Mouse (Mus musculus): ENCODE results near the gene Eno1. TPM values are rescaled to one million over a fixed set of nuclear protein-coding genes. Genes with fewer than 3 reads are reported as not detected.

Eno1 gene
- polyA plus RNA-seq, 1 experiment from 2014 or later: 1,728 TPM

GRCm38 (mm10) chr4:150210306-150210705 is 26.2 kb upstream of the Eno1 start:
- no peak overlapping the region for H3K9ac ChIP-seq (ENCODE audit: low read depth, low read length)
- WGBS: 79% methylated on average over 8 of the region's 8 CpGs
- H3K4me2 ChIP-seq (replicated peaks; ENCODE audit: low read depth, low read length): no peak overlapping the region
- no peaks in the 10 kb centered on the region for H3K9me3 ChIP-seq (ENCODE audit: control insufficient read depth, low read length)
- no peak overlapping the region for H3K4me3 ChIP-seq (ENCODE audit: low read length)
- peaks cover 9% of the 10 kb centered on the region; the same call in 1 of the 2 replicates for H3K4me1 ChIP-seq (ENCODE audit: control insufficient read depth, insufficient read depth, low read length)
- no peak overlapping the region for H3K27ac ChIP-seq (ENCODE audit: low read depth, low read length)
- no peaks in the 10 kb centered on the region for H3K36me3 ChIP-seq (ENCODE audit: control insufficient read depth, insufficient read depth, low read length)
- no peaks in the 10 kb centered on the region for H3K27me3 ChIP-seq (ENCODE audit: control insufficient read depth, insufficient read depth, low read length)
- ATAC-seq (ENCODE audit: low FRiP score, low TSS enrichment): no peak

DNA sequence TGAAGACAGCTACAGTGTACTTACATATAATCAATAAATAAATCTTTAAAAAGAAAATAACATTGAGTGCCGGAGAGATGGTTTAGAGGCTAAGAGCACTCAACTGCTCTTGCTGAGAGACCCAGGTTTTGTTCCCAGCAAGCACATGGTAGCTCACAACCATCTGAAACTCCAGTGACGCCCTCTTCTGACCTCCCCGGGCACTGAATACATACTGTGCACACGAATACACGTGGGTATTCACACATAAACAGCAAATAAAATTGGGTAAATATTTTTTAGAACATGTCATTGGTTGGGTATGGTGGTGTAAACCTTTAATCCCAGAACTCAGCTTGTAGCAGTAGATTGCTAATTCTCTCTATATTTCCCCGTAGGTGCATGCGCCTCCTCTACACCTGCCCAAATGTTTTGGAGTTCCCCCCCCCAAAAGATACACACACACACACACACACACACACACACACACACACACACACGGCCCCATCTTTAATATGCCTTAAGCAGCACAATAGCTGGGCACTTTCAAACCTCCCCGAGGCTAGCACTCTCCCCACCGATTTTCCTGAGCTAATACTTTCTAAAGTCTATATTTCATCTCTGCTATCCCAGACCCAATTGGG is 24.5 kb upstream of the Eno1 start:
- WGBS: 57% methylated on average over 10 of the region's 10 CpGs
- peak overlapping the region; percentile 31; the same call in 1 of the 2 replicates for H3K4me3 ChIP-seq (ENCODE audit: low read length)
- H3K9ac ChIP-seq (ENCODE audit: low read depth, low read length): no peak overlapping the region
- H3K27ac ChIP-seq (ENCODE audit: low read depth, low read length): peak overlapping the region; percentile 17; the same call in 1 of the 2 replicates
- no peaks in the 10 kb centered on the region for H3K36me3 ChIP-seq (ENCODE audit: control insufficient read depth, insufficient read depth, low read length)
- H3K4me2 ChIP-seq (replicated peaks; ENCODE audit: low read depth, low read length): peak overlapping the region; percentile 56
- no peaks in the 10 kb centered on the region for H3K9me3 ChIP-seq (ENCODE audit: control insufficient read depth, low read length)
- no peaks in the 10 kb centered on the region for H3K27me3 ChIP-seq (ENCODE audit: control insufficient read depth, insufficient read depth, low read length)
- peaks cover 9% of the 10 kb centered on the region; the same call in 1 of the 2 replicates for H3K4me1 ChIP-seq (ENCODE audit: control insufficient read depth, insufficient read depth, low read length)
- ATAC-seq (ENCODE audit: low FRiP score, low TSS enrichment): no peak; the same call in 1 of the 2 replicates

DNA sequence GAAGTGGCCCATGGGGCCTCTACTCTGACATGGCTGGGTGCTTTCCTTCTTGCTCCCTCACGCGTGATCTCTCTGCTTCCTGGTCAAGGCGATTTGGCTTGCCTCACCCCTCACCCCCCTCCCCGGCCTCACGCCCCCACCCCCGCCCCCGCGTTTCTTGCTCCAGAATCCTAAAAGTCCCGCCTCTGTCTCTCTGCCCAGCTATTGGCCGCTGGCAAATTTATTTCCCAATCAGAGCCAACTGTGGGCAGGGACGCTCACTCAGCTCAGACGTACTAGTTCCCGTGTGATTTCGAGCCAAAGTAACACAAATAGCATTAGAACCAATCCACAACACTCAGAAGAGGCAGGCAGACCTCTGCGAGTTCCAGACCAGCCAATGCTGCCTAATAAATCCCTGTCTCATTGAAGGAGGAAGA is 24.0 kb upstream of the Eno1 start:
- WGBS: 2% methylated on average over 15 of the region's 15 CpGs
- Histone ChIP-seq H3K27ac (ENCODE audit: low read depth, low read length) (peak overlapping the region; percentile 17), H3K27me3 (ENCODE audit: control insufficient read depth, insufficient read depth, low read length) (no peaks in the 10 kb centered on the region), H3K9me3 (ENCODE audit: control insufficient read depth, low read length) (no peaks in the 10 kb centered on the region), H3K36me3 (ENCODE audit: control insufficient read depth, insufficient read depth, low read length) (no peaks in the 10 kb centered on the region), H3K9ac (ENCODE audit: low read depth, low read length) (peak overlapping the region; percentile 34), H3K4me3 (ENCODE audit: low read length) (peak overlapping the region; percentile 31), H3K4me2 (replicated peaks; ENCODE audit: low read depth, low read length) (peak overlapping the region; percentile 56), H3K4me1 (ENCODE audit: control insufficient read depth, insufficient read depth, low read length) (peaks cover 9% of the 10 kb centered on the region; the same call in 1 of the 2 replicates)
- ATAC-seq (ENCODE audit: low FRiP score, low TSS enrichment): peak; percentile 89

- Histone ChIP-seq H3K27me3 (ENCODE audit: control insufficient read depth, insufficient read depth, low read length) (no peaks in the 10 kb centered on the region), H3K36me3 (ENCODE audit: control insufficient read depth, insufficient read depth, low read length) (no peaks in the 10 kb centered on the region), H3K4me2 (replicated peaks; ENCODE audit: low read depth, low read length) (no peak overlapping the region), H3K9ac (ENCODE audit: low read depth, low read length) (no peak overlapping the region), H3K27ac (ENCODE audit: low read depth, low read length) (no peak overlapping the region), H3K9me3 (ENCODE audit: control insufficient read depth, low read length) (no peaks in the 10 kb centered on the region), H3K4me1 (ENCODE audit: control insufficient read depth, insufficient read depth, low read length) (peaks cover 9% of the 10 kb centered on the region; the same call in 1 of the 2 replicates), H3K4me3 (ENCODE audit: low read length) (no peak overlapping the region)
- ATAC-seq (ENCODE audit: low FRiP score, low TSS enrichment): no peak
- WGBS: 40% methylated on average over 5 of the region's 5 CpGs
These were observed 22.6 kb upstream of the Eno1 start for GRCm38 (mm10) chr4:150213910-150214309.

DNA sequence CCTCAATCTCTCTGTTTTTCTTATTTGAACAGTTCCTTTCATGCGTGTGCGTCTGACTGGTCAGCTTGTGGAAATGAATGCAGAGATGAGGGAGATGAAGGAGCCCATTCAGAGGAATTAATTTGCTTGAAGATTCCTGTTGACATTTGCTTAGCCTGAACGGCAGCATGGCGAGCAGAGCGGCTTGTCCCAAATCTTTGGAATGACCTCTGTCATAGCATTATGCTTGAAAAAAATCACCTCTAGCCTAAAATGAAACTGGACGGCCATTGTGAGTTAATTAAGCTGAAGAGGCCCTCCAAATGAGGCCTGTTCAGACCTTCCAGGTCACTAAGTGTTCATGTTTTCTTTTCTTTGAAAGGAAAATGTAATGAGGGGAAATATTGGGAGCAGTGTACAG is 20.1 kb upstream of the Eno1 start:
- Histone ChIP-seq H3K27me3 (ENCODE audit: control insufficient read depth, insufficient read depth, low read length) (no peaks in the 10 kb centered on the region), H3K36me3 (ENCODE audit: control insufficient read depth, insufficient read depth, low read length) (no peaks in the 10 kb centered on the region), H3K4me1 (ENCODE audit: control insufficient read depth, insufficient read depth, low read length) (peaks cover 9% of the 10 kb centered on the region; the same call in 1 of the 2 replicates), H3K9me3 (ENCODE audit: control insufficient read depth, low read length) (no peaks in the 10 kb centered on the region), H3K9ac (ENCODE audit: low read depth, low read length) (no peak overlapping the region), H3K4me3 (ENCODE audit: low read length) (no peak overlapping the region), H3K27ac (ENCODE audit: low read depth, low read length) (no peak overlapping the region), H3K4me2 (replicated peaks; ENCODE audit: low read depth, low read length) (no peak overlapping the region)
- no peak for ATAC-seq (ENCODE audit: low FRiP score, low TSS enrichment)
- 79% methylated on average over 6 of the region's 6 CpGs for whole genome bisulfite sequencing

GRCm38 (mm10) chr4:150217042-150217554 is 19.4 kb upstream of the Eno1 start:
- no peak overlapping the region for H3K4me2 ChIP-seq (replicated peaks; ENCODE audit: low read depth, low read length)
- H3K9ac ChIP-seq (ENCODE audit: low read depth, low read length): no peak overlapping the region
- WGBS: 69% methylated on average over 5 of the region's 5 CpGs
- H3K4me1 ChIP-seq (ENCODE audit: control insufficient read depth, insufficient read depth, low read length): peaks cover 9% of the 10 kb centered on the region; the same call in 1 of the 2 replicates
- no peak overlapping the region for H3K27ac ChIP-seq (ENCODE audit: low read depth, low read length)
- no peaks in the 10 kb centered on the region for H3K36me3 ChIP-seq (ENCODE audit: control insufficient read depth, insufficient read depth, low read length)
- no peaks in the 10 kb centered on the region for H3K9me3 ChIP-seq (ENCODE audit: control insufficient read depth, low read length)
- no peak overlapping the region for H3K4me3 ChIP-seq (ENCODE audit: low read length)
- ATAC-seq (ENCODE audit: low FRiP score, low TSS enrichment): no peak
- H3K27me3 ChIP-seq (ENCODE audit: control insufficient read depth, insufficient read depth, low read length): no peaks in the 10 kb centered on the region

DNA sequence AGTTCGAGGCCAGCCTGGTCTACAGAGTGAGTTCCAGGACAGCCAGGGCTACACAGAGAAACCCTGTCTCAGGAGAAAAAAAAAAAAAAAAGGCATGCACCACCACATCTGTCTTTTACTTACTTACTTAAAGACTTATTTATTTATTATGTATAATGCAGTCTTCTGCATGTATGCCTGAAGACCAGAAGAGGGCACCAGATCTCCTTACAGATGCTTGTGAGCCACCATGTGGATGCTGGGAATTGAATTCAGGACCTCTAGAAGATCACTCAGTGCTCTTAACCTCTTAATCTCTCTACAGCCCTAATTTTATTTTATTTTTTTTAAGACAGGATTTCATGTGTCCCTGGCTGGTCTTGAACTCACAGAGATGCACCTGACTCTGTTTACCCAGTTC is 18.6 kb upstream of the Eno1 start:
- H3K9ac ChIP-seq (ENCODE audit: low read depth, low read length): no peak overlapping the region

DNA sequence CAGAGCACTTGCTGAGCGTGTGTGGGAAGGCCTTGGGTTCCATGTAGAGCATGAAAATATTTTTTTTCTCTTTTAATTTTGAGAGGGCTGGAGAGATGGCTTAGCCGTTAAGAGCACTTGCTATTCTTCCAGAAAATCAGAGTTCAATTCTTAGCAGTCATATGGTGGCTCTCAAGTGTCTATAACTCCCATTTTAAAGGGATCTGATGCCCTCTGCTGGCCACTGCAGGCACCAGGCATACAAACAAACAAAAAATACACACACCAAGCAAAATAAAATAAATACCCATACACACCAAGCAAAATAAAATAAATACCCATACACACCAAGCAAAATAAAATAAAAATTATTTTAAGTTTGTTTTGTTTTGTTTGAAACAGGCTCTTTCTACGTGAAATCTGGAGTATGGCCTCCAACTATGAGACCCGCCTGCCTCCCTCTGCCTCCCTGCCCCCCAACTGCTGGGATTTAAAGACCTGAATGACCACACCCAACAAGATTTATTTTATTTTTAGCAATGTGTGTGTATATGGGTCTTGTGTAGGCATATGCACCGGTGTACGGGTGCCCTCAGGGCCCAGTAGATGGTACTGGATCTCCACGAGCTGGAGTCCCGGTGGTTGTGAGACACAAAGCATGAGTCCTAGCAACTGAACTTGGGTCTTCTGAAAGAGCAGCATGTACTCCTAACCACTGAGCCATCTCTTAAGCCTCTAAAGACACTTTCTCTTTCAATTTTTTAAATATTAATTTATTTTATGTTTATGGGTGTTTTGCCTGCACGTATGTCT is 16.8 kb upstream of the Eno1 start:
- Histone ChIP-seq H3K27ac (ENCODE audit: low read depth, low read length) (no peak overlapping the region), H3K9me3 (ENCODE audit: control insufficient read depth, low read length) (no peaks in the 10 kb centered on the region), H3K4me1 (ENCODE audit: control insufficient read depth, insufficient read depth, low read length) (no peaks in the 10 kb centered on the region), H3K4me3 (ENCODE audit: low read length) (no peak overlapping the region), H3K9ac (ENCODE audit: low read depth, low read length) (no peak overlapping the region), H3K27me3 (ENCODE audit: control insufficient read depth, insufficient read depth, low read length) (no peaks in the 10 kb centered on the region), H3K4me2 (replicated peaks; ENCODE audit: low read depth, low read length) (no peak overlapping the region), H3K36me3 (ENCODE audit: control insufficient read depth, insufficient read depth, low read length) (no peaks in the 10 kb centered on the region)
- 71% methylated on average over 9 of the region's 9 CpGs for WGBS
- ATAC-seq (ENCODE audit: low FRiP score, low TSS enrichment): 0 out of 2 replicates have a peak, but pooled peaks have one; percentile 24

More for the DNA sequence above, 18.6 kb upstream of the Eno1 start:
- Histone ChIP-seq H3K4me3 (ENCODE audit: low read length) (no peak overlapping the region), H3K4me2 (replicated peaks; ENCODE audit: low read depth, low read length) (no peak overlapping the region), H3K27ac (ENCODE audit: low read depth, low read length) (no peak overlapping the region), H3K4me1 (ENCODE audit: control insufficient read depth, insufficient read depth, low read length) (peaks cover 5% of the 10 kb centered on the region; the same call in 1 of the 2 replicates), H3K9me3 (ENCODE audit: control insufficient read depth, low read length) (no peaks in the 10 kb centered on the region), H3K36me3 (ENCODE audit: control insufficient read depth, insufficient read depth, low read length) (no peaks in the 10 kb centered on the region), H3K27me3 (ENCODE audit: control insufficient read depth, insufficient read depth, low read length) (no peaks in the 10 kb centered on the region)
- ATAC-seq (ENCODE audit: low FRiP score, low TSS enrichment): no peak
- 100% methylated on average over 1 of the region's 1 CpGs for WGBS

DNA sequence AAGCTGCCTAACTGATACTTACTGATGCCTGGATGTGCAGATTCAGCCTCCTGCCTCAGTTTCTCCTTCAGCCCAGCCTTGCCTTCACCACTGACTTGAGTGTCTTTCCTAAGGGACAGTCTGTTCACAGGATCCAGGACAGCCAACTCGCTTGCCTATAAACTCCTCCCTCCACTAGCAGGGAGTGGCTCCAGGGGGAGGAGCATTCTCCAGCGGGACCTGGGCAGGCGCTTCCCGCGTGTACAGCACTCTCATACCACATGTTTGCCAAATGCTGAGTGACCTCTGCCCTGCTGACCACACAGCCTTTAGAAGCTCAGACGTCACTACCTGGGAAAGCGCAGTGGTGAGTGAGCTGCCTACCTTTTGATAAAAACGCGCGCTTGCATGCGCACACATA is 15.9 kb upstream of the Eno1 start:
- no peak overlapping the region for H3K27ac ChIP-seq (ENCODE audit: low read depth, low read length)
- no peak overlapping the region for H3K9ac ChIP-seq (ENCODE audit: low read depth, low read length)
- H3K36me3 ChIP-seq (ENCODE audit: control insufficient read depth, insufficient read depth, low read length): no peaks in the 10 kb centered on the region
- WGBS: 17% methylated on average over 11 of the region's 11 CpGs
- peak overlapping the region; percentile 21 for H3K4me2 ChIP-seq (replicated peaks; ENCODE audit: low read depth, low read length)
- no peaks in the 10 kb centered on the region for H3K9me3 ChIP-seq (ENCODE audit: control insufficient read depth, low read length)
- no peaks in the 10 kb centered on the region for H3K4me1 ChIP-seq (ENCODE audit: control insufficient read depth, insufficient read depth, low read length)
- ATAC-seq (ENCODE audit: low FRiP score, low TSS enrichment): peak; percentile 67
- H3K4me3 ChIP-seq (ENCODE audit: low read length): no peak overlapping the region; the same call in 1 of the 2 replicates
- no peaks in the 10 kb centered on the region for H3K27me3 ChIP-seq (ENCODE audit: control insufficient read depth, insufficient read depth, low read length)

Data from kidney, embryonic 14.5 days (tissue).